Mouse (Mus musculus) bone marrow macrophage, adult 2 months (primary cell): ENCODE data around the gene Susd4.
A peak's percentile ranks its signal among the peaks of the same experiment; 100 is the strongest.

ENCODE experiments used
- CTCF ChIP-seq: IDR thresholded peaks from 2 replicates; pipeline ENCODE4 v1.5.1; 2012; ENCODE audit warnings: low read depth, mild to moderate bottlenecking, low read length, moderate library complexity
- POLR2A ChIP-seq: IDR thresholded peaks from 2 replicates; pipeline ENCODE4 v1.6.1; 2012; ENCODE audit warnings: mild to moderate bottlenecking, low read depth, low read length, borderline replicate concordance

GRCm38 (mm10) chr1:182792521-182793071, 28.9 kb downstream of the Susd4 start:
- TF ChIP-seq CTCF = peak; percentile 54
- no peak for TF ChIP-seq POLR2A
